Mouse (Mus musculus) kidney, postnatal 4 days (tissue): Measurements from ENCODE around the gene Atpaf2.
"Not testable (repeated sequence)": the region's sequence is repeated elsewhere in the genome, so short reads cannot be mapped to it uniquely, and the experiment has no call there.

Source experiments
- DNase-seq, 2 experiments: peaks; one replicate each; pipeline ENCODE4 v3.0.0; 2021; ENCODE audit warnings: mixed read lengths in 2 of 2

Gene Atpaf2

GRCm38 (mm10) chr11:60417717-60418472 lies at the start of gene Atpaf2:
TSS of gene Atpaf2 (minus strand) at chr11:60418457.
- no peak for DNase-seq

- DNase-seq, result peak; percentile 61 to 70
Measured at GRCm38 (mm10) chr11:60465943-60466380, 47.7 kb upstream of the Atpaf2 start.

- no peak for DNase-seq
Measured at GRCm38 (mm10) chr11:60457973-60458372, 39.7 kb upstream of the Atpaf2 start.

- no peak for DNase-seq
Measured at GRCm38 (mm10) chr11:60454745-60455087, 36.5 kb upstream of the Atpaf2 start.

GRCm38 (mm10) chr11:60454080-60454744 lies 36.0 kb upstream of the Atpaf2 start, which contains the start of gene Drg2:
TSS of gene Drg2 (plus strand) at chr11:60454591.
- peak; percentile 93 to 94 for DNase-seq

GRCm38 (mm10) chr11:60444007-60444406 lies 25.8 kb upstream of the Atpaf2 start:
- no peak for DNase-seq

- DNase-seq, result no peak
Measured at GRCm38 (mm10) chr11:60442896-60443295, 24.6 kb upstream of the Atpaf2 start.

GRCm38 (mm10) chr11:60440176-60440575 lies 21.9 kb upstream of the Atpaf2 start:
- peak in 1 of 2 experiments; percentile 8 for DNase-seq

- DNase-seq, result not testable (repeated sequence)
Measured at GRCm38 (mm10) chr11:60439621-60440020, 21.4 kb upstream of the Atpaf2 start.

GRCm38 (mm10) chr11:60436618-60437017 lies 18.4 kb upstream of the Atpaf2 start:
- DNase-seq, result no peak

- no peak for DNase-seq
Measured at GRCm38 (mm10) chr11:60435133-60435532, 16.9 kb upstream of the Atpaf2 start.

GRCm38 (mm10) chr11:60433501-60433900 lies 15.2 kb upstream of the Atpaf2 start:
- DNase-seq, result no peak

- no peak for DNase-seq
Measured at GRCm38 (mm10) chr11:60427628-60428027, 9.4 kb upstream of the Atpaf2 start.

- no peak for DNase-seq
Measured at GRCm38 (mm10) chr11:60426417-60426816, 8.2 kb upstream of the Atpaf2 start.

GRCm38 (mm10) chr11:60423006-60423405 lies 4.7 kb upstream of the Atpaf2 start:
- no peak for DNase-seq

- DNase-seq, result no peak
Measured at GRCm38 (mm10) chr11:60422046-60422668, 3.9 kb upstream of the Atpaf2 start.

- peak; percentile 11 to 27 for DNase-seq
Measured at GRCm38 (mm10) chr11:60418473-60418803, 181 bp upstream of the Atpaf2 start.

GRCm38 (mm10) chr11:60416963-60417716 lies 1.1 kb downstream of the Atpaf2 start, which contains the start of gene Gid4:
TSS of gene Gid4 (plus strand) at chr11:60417145.
- DNase-seq, result peak; percentile 99 to 100

- DNase-seq, result no peak
Measured at GRCm38 (mm10) chr11:60416590-60416962, 1.7 kb downstream of the Atpaf2 start.

- no peak for DNase-seq
Measured at GRCm38 (mm10) chr11:60412921-60413320, 5.3 kb downstream of the Atpaf2 start.

GRCm38 (mm10) chr11:60412173-60412572 lies 6.1 kb downstream of the Atpaf2 start:
- DNase-seq, result peak; percentile 72 to 74

GRCm38 (mm10) chr11:60406606-60407005 lies 11.7 kb downstream of the Atpaf2 start:
- DNase-seq, result no peak

GRCm38 (mm10) chr11:60397172-60397571 lies 21.1 kb downstream of the Atpaf2 start:
- DNase-seq, result no peak
